Mouse (Mus musculus) intestine, embryonic 14.5 days (tissue): ENCODE measurements around the gene Ube2c. TPM values are rescaled to one million over a fixed set of nuclear protein-coding genes. Genes with fewer than 3 reads are reported as not detected.
A peak's percentile ranks its signal among the peaks of the same experiment; 100 is the strongest.

Source experiments
- ATAC-seq: fragments of 200-750 bp; cut with Nextera tagmentation; replicated peaks from 2 replicates; pipeline ENCODE4 v1.8.0; 2017; ENCODE audit warnings: low read depth, moderate number of reproducible peaks, moderate TSS enrichment, moderate library complexity; ENCODE audit not compliant: low FRiP score, low TSS enrichment
- DNase-seq: peaks from one replicate; pipeline ENCODE4 v3.0.0-alpha.2; 2018; ENCODE audit warnings: low spot score
- H3K27ac ChIP-seq: fragments of 300-500 bp; sonication (generic); 2 replicates; pipeline ENCODE4 v1.5.1; 2014; ENCODE audit warnings: low read depth, mild to moderate bottlenecking, control low read depth
- H3K27me3 ChIP-seq: fragments of 300-500 bp; sonication (generic); replicated peaks from 2 replicates; pipeline ENCODE4 v1.6.1; 2014; ENCODE audit warnings: low read length, control low read depth; ENCODE audit not compliant: control insufficient read depth, insufficient read depth
- H3K36me3 ChIP-seq: fragments of 300-500 bp; sonication (generic); 2 replicates; pipeline ENCODE4 v1.6.1; 2014; ENCODE audit warnings: low read length, control low read depth; ENCODE audit not compliant: control insufficient read depth, insufficient read depth
- H3K4me1 ChIP-seq: fragments of 300-500 bp; sonication (generic); replicated peaks from 2 replicates; pipeline ENCODE4 v1.6.1; 2014; ENCODE audit warnings: low read length, control low read depth, mixed read lengths; ENCODE audit not compliant: control insufficient read depth, insufficient read depth
- H3K4me2 ChIP-seq: fragments of 300-500 bp; sonication (generic); 2 replicates; pipeline ENCODE4 v1.6.1; 2014; ENCODE audit warnings: low read length
- H3K4me3 ChIP-seq: fragments of 300-500 bp; sonication (generic); 2 replicates; pipeline ENCODE4 v1.5.1; 2014; ENCODE audit warnings: low read depth, low read length, control low read depth, mixed read lengths
- H3K9ac ChIP-seq: fragments of 300-500 bp; sonication (generic); 2 replicates; pipeline ENCODE4 v1.6.1; 2014; ENCODE audit warnings: mild to moderate bottlenecking, low read length
- H3K9me3 ChIP-seq: fragments of 300-500 bp; sonication (generic); 2 replicates; pipeline ENCODE4 v1.6.1; 2016; ENCODE audit warnings: low read length, control low read depth; ENCODE audit not compliant: control insufficient read depth
- WGBS: fragments of 180-500 bp; shearing (Covaris S2); extraction: QIAGEN DNeasy Blood & Tissue Kit; methylation state at CpG from one replicate; pipeline ENCODE4 v1.1.7; 2014; 5-methylcytosine and 5-hydroxymethylcytosine counted together
- polyA plus RNA-seq: library from polyadenylated mRNA; unstranded; fragments of >200 nt; fragmentation: Nextera tagmentation; extraction: Ambion mirVana; gene quantifications from 2 replicates; pipeline ENCODE4 v1.2.1, GENCODE M21; 2014

The Ube2c gene
- 462 and 476 TPM in 2 replicates for polyA plus RNA-seq

GRCm38 (mm10) chr2:164769258-164770037, at the start of gene Ube2c:
Gene Ube2c (plus strand): TSS chr2:164769898.
- peaks cover 61% of the 10 kb centered on the region for H3K36me3 ChIP-seq

GRCm38 (mm10) chr2:164723276-164723675, 46.4 kb upstream of the Ube2c start:
- Histone ChIP-seq H3K36me3 (no peaks in the 10 kb centered on the region), H3K27me3 (no peaks in the 10 kb centered on the region), H3K9me3 (no peaks in the 10 kb centered on the region), H3K4me2 (no peak overlapping the region), H3K9ac (no peak overlapping the region), H3K27ac (no peak overlapping the region), H3K4me3 (no peak overlapping the region), H3K4me1 (no peaks in the 10 kb centered on the region)
- no peak for DNase-seq
- WGBS, result 72% methylated on average over 4 of the region's 4 CpGs
- no peak for ATAC-seq

More at GRCm38 (mm10) chr2:164769258-164770037, at the start of gene Ube2c:
- WGBS, result 2% methylated on average over 53 of the region's 53 CpGs
- ATAC-seq (peak; percentile 98), DNase-seq (peak; percentile 98)
- Histone ChIP-seq H3K4me2 (peak within 1 kb of the TSS; percentile 83), H3K9ac (peak within 1 kb of the TSS; percentile 88), H3K27me3 (no peaks in the 10 kb centered on the region), H3K9me3 (no peaks in the 10 kb centered on the region), H3K4me3 (peak within 1 kb of the TSS; percentile 98), H3K27ac (peak within 1 kb of the TSS; percentile 73), H3K4me1 (peaks cover 19% of the 10 kb centered on the region)

GRCm38 (mm10) chr2:164725895-164726619, 43.6 kb upstream of the Ube2c start:
- Histone ChIP-seq H3K4me2 (no peak overlapping the region), H3K27me3 (no peaks in the 10 kb centered on the region), H3K27ac (no peak overlapping the region), H3K4me3 (no peak overlapping the region), H3K4me1 (no peaks in the 10 kb centered on the region), H3K9ac (no peak overlapping the region), H3K36me3 (no peaks in the 10 kb centered on the region), H3K9me3 (no peaks in the 10 kb centered on the region)
- peak; percentile 58; the same call in 1 of the 2 replicates for ATAC-seq
- DNase-seq, result peak; percentile 84
- 24% methylated on average over 6 of the region's 6 CpGs for WGBS

GRCm38 (mm10) chr2:164731719-164732118, 38.0 kb upstream of the Ube2c start:
- WGBS, result 38% methylated on average over 5 of the region's 5 CpGs

DNA sequence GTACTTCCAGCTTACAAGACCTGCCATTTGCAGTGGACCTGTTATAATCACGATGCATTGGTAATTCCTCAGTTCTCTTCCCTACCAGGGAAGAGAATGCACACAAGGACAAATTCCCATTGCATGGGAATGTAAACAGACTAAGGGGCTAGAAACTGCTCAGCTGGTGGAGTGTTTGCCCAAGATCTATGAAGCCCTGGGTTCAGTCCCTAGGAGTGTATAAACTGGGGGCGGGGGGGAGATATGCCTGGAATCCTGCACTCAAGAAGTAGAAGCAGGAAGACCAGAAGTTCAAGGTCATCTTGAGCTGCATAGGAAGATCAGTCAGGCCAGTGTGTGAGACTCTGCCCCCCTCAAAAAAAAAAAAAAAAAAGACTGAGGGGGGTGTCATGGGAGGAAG, 36.4 kb upstream of the Ube2c start:
- H3K4me3 ChIP-seq, result no peak overlapping the region
- H3K9ac ChIP-seq, result no peak overlapping the region
- peaks cover 10% of the 10 kb centered on the region for H3K4me1 ChIP-seq
- no peaks in the 10 kb centered on the region for H3K36me3 ChIP-seq
- H3K9me3 ChIP-seq, result no peaks in the 10 kb centered on the region
- H3K4me2 ChIP-seq, result no peak overlapping the region
- DNase-seq (no peak), ATAC-seq (no peak)
- no peaks in the 10 kb centered on the region for H3K27me3 ChIP-seq
- H3K27ac ChIP-seq, result no peak overlapping the region
- 45% methylated on average over 2 of the region's 2 CpGs for WGBS

More at GRCm38 (mm10) chr2:164731719-164732118, 38.0 kb upstream of the Ube2c start:
- no peak for DNase-seq
- Histone ChIP-seq H3K27ac (no peak overlapping the region), H3K4me2 (no peak overlapping the region), H3K27me3 (no peaks in the 10 kb centered on the region), H3K4me1 (peaks cover 10% of the 10 kb centered on the region), H3K36me3 (no peaks in the 10 kb centered on the region), H3K9me3 (no peaks in the 10 kb centered on the region), H3K9ac (no peak overlapping the region), H3K4me3 (no peak overlapping the region)
- peak; percentile 60; the same call in 1 of the 2 replicates for ATAC-seq

DNA sequence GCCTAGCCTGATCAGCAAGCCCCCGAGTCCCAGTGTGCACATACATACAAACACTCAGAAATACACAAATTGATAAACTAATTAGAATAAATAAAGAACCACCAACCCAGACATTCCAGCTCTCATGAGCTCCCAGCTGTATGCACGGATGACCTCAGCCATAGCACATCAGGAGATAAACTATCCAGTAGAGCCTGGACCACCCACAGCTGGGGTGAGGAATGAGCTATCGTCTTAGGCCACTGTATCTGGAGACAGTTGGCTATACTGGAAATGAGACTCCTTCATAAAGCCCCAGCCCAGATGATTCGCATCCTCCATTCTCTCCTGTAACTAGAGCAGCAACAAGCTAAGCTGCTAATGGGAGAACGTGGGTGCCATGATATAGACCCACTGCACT, 34.9 kb upstream of the Ube2c start:
- no peak overlapping the region for H3K4me2 ChIP-seq
- ATAC-seq (no peak), DNase-seq (no peak)
- H3K27ac ChIP-seq, result peak overlapping the region; percentile 39; the same call in 1 of the 2 replicates
- H3K27me3 ChIP-seq, result no peaks in the 10 kb centered on the region
- H3K9me3 ChIP-seq, result no peaks in the 10 kb centered on the region
- H3K4me3 ChIP-seq, result no peak overlapping the region
- peaks cover 10% of the 10 kb centered on the region for H3K4me1 ChIP-seq
- no peak overlapping the region for H3K9ac ChIP-seq
- 53% methylated on average over 5 of the region's 5 CpGs for WGBS
- H3K36me3 ChIP-seq, result no peaks in the 10 kb centered on the region

DNA sequence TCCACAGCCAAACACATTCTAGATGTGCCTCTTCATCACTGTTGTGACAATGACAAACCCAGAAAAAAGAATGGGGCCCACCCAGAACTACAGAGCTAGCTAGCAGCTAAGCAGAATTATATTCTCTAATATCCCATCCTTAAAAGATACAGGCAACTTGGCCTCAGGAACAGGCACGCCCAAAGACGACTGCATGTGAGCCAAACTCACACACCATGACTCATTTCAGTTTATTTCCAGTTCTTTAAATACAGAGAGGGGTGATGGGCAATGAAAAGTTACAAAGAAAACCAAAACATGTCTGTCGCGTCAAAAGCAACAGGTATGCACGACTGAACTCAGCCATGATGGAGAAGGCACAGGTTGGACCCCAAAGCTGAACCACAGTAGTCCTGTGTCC, 34.3 kb upstream of the Ube2c start:
- Histone ChIP-seq H3K4me2 (no peak overlapping the region), H3K27me3 (no peaks in the 10 kb centered on the region), H3K9me3 (no peaks in the 10 kb centered on the region), H3K9ac (no peak overlapping the region), H3K4me3 (no peak overlapping the region), H3K27ac (peak overlapping the region; percentile 39), H3K4me1 (peaks cover 10% of the 10 kb centered on the region), H3K36me3 (no peaks in the 10 kb centered on the region)
- WGBS, result 86% methylated on average over 5 of the region's 5 CpGs
- ATAC-seq, result no peak
- DNase-seq, result no peak

GRCm38 (mm10) chr2:164737377-164738090, 32.2 kb upstream of the Ube2c start:
- Histone ChIP-seq H3K4me2 (no peak overlapping the region), H3K9me3 (no peaks in the 10 kb centered on the region), H3K4me1 (peaks cover 10% of the 10 kb centered on the region), H3K4me3 (no peak overlapping the region), H3K9ac (no peak overlapping the region), H3K36me3 (no peaks in the 10 kb centered on the region), H3K27me3 (no peaks in the 10 kb centered on the region), H3K27ac (peak overlapping the region; percentile 29; the same call in 1 of the 2 replicates)
- DNase-seq (no peak), ATAC-seq (peak; percentile 71)
- 58% methylated on average over 3 of the region's 3 CpGs for WGBS
